Mouse (Mus musculus): ENCODE data around the gene Olfr224. TPM values are rescaled to one million over a fixed set of nuclear protein-coding genes. Genes with fewer than 3 reads are reported as not detected.

Gene Olfr224
- not detected for total RNA-seq (2021)
- long read RNA-seq, experiment 1 = 0 reads
- long read RNA-seq, experiment 2 = 0 reads

- no peak within 1 kb of the TSS for H3K27ac ChIP-seq
- TF ChIP-seq CTCF (IDR thresholded peaks at IDR 0.05) = no peak
- intact Hi-C loops (cut with DNase I) = no loop called here
- DNase-seq = peak; percentile 56
- H3K4me3 ChIP-seq = no peak within 1 kb of the TSS
Measured at GRCm38 (mm10) chr11:58570405-58570804, at the start of gene Olfr224. Gene Olfr224, minus strand, starts transcription at chr11:58570553.

- Histone ChIP-seq H3K4me3 (no peak overlapping the region), H3K27ac (no peak overlapping the region)
- DNase-seq = no peak
- no peak for TF ChIP-seq CTCF (IDR thresholded peaks at IDR 0.05)
- intact Hi-C loops (cut with DNase I) = no loop called here
Measured at GRCm38 (mm10) chr11:58618793-58619192, 48.4 kb upstream of the Olfr224 start.

GRCm38 (mm10) chr11:58618369-58618768, 48.0 kb upstream of the Olfr224 start:
- no peak for DNase-seq
- intact Hi-C loops (cut with DNase I) = no loop called here
- H3K4me3 ChIP-seq = no peak overlapping the region
- TF ChIP-seq CTCF (IDR thresholded peaks at IDR 0.05) = no peak
- no peak overlapping the region for H3K27ac ChIP-seq

DNA sequence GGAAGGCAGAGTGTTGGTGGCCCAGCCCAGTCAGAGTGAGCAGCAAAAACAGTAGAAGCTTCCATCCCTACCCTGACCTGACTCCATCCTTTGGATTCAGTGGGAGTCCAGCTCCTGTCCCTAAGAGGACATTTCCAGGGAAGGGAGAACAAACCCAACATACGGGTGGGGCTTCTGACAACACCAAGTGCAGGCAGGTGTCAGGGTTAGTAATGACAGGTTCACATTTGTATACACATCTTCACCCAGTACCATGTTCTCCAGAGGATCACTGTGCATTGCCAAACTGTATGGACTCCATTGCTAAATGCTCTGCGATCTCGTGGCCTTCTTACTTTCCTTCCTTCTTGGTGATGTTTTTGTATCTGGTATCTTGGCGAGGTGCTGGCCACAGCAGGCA, 45.6 kb upstream of the Olfr224 start, which contains the start of gene 2210407C18Rik:
TSS of gene 2210407C18Rik (minus strand) at position 101 of the 400 bp plus-strand sequence.
- intact Hi-C loops (cut with DNase I) = no loop called here
- H3K27ac ChIP-seq = no peak within 1 kb of the TSS
- no peak for TF ChIP-seq CTCF (IDR thresholded peaks at IDR 0.05)
- no peak within 1 kb of the TSS for H3K4me3 ChIP-seq
- no peak for DNase-seq

- no peak overlapping the region for H3K4me3 ChIP-seq
- TF ChIP-seq CTCF (IDR thresholded peaks at IDR 0.05) = no peak
- DNase-seq = no peak
- intact Hi-C loops (cut with DNase I) = no loop called here
- no peak overlapping the region for H3K27ac ChIP-seq
Measured at GRCm38 (mm10) chr11:58614526-58614925, 44.2 kb upstream of the Olfr224 start.

DNA sequence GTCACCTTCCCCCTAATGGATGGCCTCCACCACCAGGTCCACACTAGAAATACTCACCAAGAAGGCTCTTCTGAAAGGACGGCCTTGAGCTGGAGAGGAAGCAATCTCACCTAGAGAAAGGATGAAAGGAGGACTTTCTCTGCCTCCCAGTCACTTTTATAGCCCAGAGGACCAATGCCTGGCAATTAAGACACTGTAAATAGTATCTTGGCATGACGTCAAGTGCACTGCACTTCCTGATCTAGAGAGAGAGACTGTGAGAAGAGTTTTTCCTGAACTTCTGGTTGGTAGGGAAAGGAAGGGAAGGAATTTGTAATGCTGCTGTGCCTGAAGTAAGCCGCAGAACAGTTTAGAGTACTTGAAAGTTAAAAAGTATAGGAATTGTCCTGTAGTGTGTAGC, 43.0 kb upstream of the Olfr224 start:
- intact Hi-C loops (cut with DNase I) = no loop called here
- TF ChIP-seq CTCF (IDR thresholded peaks at IDR 0.05) = no peak
- Histone ChIP-seq H3K27ac (no peak overlapping the region), H3K4me3 (no peak overlapping the region)
- DNase-seq = no peak

DNA sequence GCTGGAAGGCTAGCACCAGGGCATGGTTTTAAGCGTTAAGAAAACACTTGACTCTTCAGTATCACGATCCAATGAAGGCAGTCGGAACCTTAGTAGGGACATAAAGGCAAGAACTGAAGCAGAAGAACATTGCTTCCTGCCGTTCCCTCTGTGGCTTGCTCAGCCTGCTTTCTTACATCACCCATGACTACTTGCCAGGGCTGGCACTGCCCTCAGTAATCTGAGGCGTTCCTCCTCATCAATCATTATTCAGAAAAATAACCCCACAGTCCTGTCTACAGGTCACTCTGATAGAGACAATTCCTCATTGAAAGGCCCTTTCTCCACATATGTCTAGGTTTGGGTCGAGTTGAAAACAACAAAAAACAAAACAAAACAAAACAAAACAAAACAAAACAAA, 36.7 kb upstream of the Olfr224 start:
- DNase-seq = no peak
- intact Hi-C loops (cut with DNase I) = no loop called here
- H3K4me3 ChIP-seq = no peak overlapping the region
- no peak overlapping the region for H3K27ac ChIP-seq
- no peak for TF ChIP-seq CTCF (IDR thresholded peaks at IDR 0.05)

GRCm38 (mm10) chr11:58606177-58606919, 36.0 kb upstream of the Olfr224 start:
- Histone ChIP-seq H3K4me3 (no peak overlapping the region), H3K27ac (no peak overlapping the region)
- intact Hi-C loops (cut with DNase I) = no loop called here
- no peak for TF ChIP-seq CTCF (IDR thresholded peaks at IDR 0.05)
- DNase-seq = no peak

- Histone ChIP-seq H3K4me3 (no peak overlapping the region), H3K27ac (no peak overlapping the region)
- no peak for DNase-seq
- intact Hi-C loops (cut with DNase I) = no loop called here
- no peak for TF ChIP-seq CTCF (IDR thresholded peaks at IDR 0.05)
Measured at GRCm38 (mm10) chr11:58605228-58605627, 34.9 kb upstream of the Olfr224 start.

DNA sequence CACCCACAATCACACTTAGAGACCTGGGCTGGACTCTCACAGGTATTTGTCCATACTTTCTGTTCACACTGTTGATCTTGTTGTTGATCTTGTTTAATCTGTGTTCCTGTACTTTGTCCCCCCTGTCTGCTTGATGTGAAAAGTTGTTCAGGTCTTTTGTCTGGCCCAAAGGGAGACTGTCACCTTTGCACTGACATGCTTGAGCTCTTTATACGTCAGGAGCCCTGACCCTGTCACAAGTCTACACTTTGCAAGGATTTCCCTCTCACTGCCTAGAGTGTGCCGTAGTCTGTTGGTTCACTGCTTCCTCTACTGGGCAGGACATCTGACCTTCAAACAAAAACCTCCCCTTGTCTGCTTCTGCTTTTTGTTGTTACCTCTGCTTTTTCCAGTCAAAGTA, 34.3 kb upstream of the Olfr224 start:
- Histone ChIP-seq H3K27ac (no peak overlapping the region), H3K4me3 (no peak overlapping the region)
- no peak for DNase-seq
- intact Hi-C loops (cut with DNase I) = no loop called here
- no peak for TF ChIP-seq CTCF (IDR thresholded peaks at IDR 0.05)

DNA sequence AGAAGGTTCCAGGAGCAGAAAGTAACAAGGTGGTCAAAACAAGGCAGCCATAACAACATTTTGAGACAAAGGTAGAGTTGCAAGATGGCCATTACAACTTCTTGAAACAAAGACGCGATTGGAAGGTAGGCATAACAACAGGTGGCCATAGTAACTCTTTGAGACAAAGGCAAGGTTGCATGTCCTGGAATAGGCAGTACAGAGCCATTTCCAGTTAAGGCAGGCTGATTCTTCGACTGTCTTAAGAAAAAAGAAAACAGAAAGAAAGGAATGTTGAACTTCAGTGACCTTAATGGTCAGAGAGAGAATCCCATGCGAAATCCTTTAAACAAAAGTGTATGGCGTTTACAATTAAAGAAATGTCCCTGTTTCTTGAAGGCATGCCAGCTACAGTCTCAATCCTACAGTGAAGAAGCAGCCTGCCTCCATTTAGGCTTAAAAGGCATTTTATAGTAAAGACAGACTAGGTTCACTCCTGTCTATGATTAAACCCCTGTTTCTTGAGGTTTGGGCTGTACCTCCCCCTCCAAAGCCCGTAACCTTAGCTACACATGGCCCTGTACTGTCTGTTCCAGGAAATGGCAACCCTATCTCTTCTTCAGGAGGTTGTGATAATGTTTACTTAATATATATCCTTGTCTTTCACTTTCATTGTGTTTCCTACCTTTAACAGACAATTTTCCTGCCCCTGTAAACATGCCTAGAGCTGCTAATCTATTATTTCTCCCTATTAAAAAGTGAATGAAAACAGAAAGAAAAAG, 32.6 kb upstream of the Olfr224 start:
- no peak for DNase-seq
- H3K4me3 ChIP-seq = no peak overlapping the region
- H3K27ac ChIP-seq = no peak overlapping the region
- intact Hi-C loops (cut with DNase I) = no loop called here
- no peak for TF ChIP-seq CTCF (IDR thresholded peaks at IDR 0.05)

- H3K4me3 ChIP-seq = no peak overlapping the region
- no peak overlapping the region for H3K27ac ChIP-seq
- intact Hi-C loops (cut with DNase I) = no loop called here
- TF ChIP-seq CTCF (IDR thresholded peaks at IDR 0.05) = no peak
- no peak for DNase-seq
Measured at GRCm38 (mm10) chr11:58602062-58602461, 31.7 kb upstream of the Olfr224 start.

GRCm38 (mm10) chr11:58597837-58598236, 27.5 kb upstream of the Olfr224 start:
- TF ChIP-seq CTCF (IDR thresholded peaks at IDR 0.05) = no peak
- no peak overlapping the region for H3K4me3 ChIP-seq
- no peak for DNase-seq
- H3K27ac ChIP-seq = no peak overlapping the region
- intact Hi-C loops (cut with DNase I) = no loop called here

Measured in gastrocnemius, adult 2 months (tissue).